Mouse (Mus musculus): ENCODE data around the gene Reep1. TPM values are rescaled to one million over a fixed set of nuclear protein-coding genes. Genes with fewer than 3 reads are reported as not detected.

The Reep1 gene
- 0.16 TPM in 1 of 4 replicates, not detected in the others for total RNA-seq (2023; ENCODE audit: inconsistent age)

DNA sequence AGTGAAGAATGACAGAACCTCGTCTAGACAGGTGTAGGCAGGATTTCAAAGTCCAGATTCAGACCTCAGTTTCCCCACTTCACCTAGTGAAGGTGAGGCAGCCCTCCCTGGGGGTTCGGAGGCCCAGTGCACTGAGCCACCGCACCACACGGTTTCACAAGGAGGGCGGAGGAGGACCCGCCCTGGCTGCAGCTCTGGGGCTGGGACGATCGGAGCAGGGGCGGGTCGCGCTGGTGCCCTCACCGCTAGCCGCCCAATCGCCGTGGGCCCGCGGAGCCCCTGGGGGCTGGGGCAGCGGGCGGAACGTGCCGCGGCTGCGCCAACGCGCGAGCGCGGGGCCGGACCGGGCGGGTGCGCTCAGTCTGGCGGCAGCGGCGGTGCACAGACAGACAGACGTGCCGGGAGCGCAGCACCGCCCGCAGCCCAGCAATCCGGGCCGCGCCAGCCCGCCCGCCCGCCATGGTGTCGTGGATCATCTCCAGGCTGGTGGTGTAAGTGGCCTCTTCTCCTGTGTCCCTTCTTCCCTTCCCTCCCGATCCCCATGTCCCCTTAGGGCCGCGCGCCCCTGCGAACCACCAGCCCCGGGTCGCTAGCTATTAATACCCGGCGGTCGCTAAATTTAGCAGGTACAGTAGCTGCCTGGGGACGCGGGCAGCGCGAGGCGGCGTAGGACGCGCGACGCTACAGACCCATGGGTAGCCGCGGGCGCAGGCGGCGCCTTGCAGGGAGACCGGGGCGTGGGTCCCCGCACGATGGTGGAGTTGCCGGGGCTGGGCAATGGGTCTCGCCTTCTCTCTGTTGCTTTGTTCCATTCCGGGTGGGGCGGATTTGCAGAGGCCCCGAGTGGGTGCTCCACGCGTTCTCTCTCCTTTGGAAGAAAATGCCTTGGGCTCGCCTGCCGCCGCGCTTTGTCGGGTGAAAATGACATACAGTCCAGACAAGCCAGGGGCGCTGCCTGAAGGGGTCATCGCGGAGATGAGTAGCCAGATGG, at the start of gene Reep1:
Gene Reep1, plus strand, starts transcription at position 51 of the 991 bp plus-strand sequence.

DNA sequence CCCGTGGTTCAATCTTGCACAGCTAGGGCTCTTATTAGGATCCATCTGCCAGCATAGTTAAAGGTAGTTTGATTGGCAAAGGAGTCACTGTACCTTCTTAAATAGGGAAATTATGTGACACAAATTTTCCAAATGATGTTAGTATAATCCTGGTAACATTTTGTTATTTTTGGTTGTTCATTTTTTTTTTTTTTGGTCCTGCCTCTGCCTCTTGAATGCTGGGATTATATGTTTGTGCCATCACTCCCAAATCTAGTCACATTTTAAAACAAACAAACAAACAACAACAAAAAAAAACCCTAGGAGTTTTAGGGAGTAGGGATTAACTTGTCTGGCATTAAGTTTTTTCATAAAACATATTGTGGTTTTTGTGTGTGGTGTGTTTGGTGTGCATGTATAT, 119.5 kb downstream of the Reep1 start, which contains the start of gene Mrpl35:
Gene Mrpl35, minus strand, starts transcription at position 101 of the 400 bp plus-strand sequence.

DNA sequence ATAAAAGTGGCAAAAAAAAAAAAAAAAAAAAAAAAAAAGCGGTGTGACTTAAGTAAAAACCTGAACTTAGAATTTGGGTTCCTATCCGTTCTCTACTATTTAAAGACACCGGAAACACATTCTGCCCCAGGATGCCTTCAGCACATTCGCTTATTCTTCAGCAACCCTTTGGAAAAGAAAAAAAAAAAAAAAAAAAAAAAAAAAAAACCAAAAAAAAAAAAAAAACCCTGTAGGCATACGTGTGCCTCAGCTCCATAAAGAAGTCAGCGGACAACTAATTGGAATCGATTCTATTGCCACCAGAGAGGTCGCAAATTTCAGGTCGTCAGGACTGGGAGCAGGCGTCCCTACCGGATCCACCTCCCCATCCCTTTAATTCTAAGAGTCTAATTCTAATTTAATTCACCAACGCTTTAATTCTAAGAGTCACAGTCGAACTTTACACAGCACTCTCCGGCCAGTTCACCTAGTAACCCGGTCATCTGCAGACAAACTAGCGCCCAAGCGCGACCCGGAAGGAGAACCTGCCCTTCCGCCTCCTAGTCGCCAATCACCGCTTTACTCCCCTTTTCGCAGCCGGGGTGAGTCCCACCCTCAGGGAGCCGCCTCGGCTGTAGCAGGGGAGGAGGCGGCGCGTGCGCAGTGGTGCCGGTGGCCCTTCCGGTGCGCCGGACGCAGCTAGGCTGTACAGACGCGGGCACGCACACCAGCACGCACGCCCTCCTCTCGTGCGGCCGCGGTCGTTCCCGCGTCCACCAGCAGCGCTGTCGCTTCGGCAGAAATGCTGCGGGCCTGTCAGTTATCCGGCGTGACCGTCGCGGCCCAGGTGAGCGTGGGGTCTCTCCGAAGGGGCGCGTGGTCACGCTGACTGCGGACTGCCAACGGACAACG, 123.6 kb downstream of the Reep1 start, which contains the start of gene Immt:
Gene Immt, plus strand, starts transcription at position 642 of the 891 bp plus-strand sequence.

Other genes starting within 250 kb of the Reep1 start
- 24.0 to 29.3 TPM (median 25.9 TPM) in 4 replicates for gene Rnf103, start 213.7 kb upstream of the Reep1 start, total RNA-seq (2023; ENCODE audit: inconsistent age)
- 49.8 to 52.8 TPM (median 51.0 TPM) in 4 replicates for gene Chmp3, start 163.8 kb upstream of the Reep1 start, total RNA-seq (2023; ENCODE audit: inconsistent age)
- gene Kdm3a, start 74.6 kb upstream of the Reep1 start, total RNA-seq (2023; ENCODE audit: inconsistent age): 109 to 128 TPM (median 116 TPM) in 4 replicates
- gene Mrpl35, start 119.4 kb downstream of the Reep1 start, total RNA-seq (2023; ENCODE audit: inconsistent age): 14.7 to 19.7 TPM (median 16.1 TPM) in 4 replicates
- 95.6 to 102 TPM (median 98.7 TPM) in 4 replicates for gene Immt, start 123.8 kb downstream of the Reep1 start, total RNA-seq (2023; ENCODE audit: inconsistent age)
- gene Ptcd3, start 201.2 kb downstream of the Reep1 start, total RNA-seq (2023; ENCODE audit: inconsistent age): 90.5 to 95.8 TPM (median 94.6 TPM) in 4 replicates
- 65.2 to 68.7 TPM (median 67.1 TPM) in 4 replicates for gene Polr1a, start 201.5 kb downstream of the Reep1 start, total RNA-seq (2023; ENCODE audit: inconsistent age)

Data from B cell, adult (primary cell).